Mouse (Mus musculus): ENCODE measurements around the gene Dnaic1.
A peak's percentile ranks its signal among the peaks of the same experiment; 100 is the strongest.

DNA sequence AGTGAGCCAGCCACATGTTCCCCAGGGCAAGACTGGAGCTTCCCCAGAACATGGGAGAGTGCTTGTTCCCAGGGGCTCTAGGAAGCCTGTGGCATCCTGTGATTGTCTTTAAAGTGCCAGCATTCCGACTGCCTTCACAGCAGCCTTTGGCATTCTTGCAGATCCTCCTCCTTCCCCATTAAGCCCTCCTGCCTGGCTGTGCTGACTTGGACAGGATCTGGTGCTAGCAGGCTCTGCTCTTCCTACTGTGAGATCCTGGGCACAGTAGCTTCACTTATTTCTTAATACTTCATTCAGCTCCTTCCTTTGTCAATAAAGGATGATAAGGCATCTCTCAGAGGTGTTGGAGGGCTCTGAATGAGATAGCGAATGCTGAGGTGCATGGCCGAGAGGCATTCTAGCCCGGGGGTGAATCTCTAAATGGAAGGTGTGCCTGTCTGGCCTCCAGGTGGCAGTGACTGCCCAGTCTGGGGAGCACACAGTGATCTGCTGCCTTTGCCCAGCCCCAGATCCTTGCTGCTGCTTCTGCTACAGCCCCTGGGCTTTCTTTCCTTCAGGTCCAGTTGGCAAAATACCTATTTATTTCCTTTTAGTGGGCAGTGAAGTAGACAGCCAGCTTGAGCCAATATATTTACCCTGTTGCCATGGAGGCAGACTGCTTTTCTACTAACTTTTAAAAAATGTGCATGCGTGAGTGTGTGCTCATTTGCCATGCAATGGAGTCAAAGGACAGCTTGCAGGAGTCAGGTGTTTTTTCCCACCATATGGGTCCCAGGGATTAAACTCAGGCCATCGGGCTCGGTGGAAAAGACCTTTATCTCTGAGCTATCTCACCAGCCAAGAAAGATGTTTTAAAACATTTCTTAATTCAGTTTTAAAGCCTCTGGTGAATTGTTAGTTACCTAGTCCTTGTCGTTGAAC lies 35.2 kb downstream of the Dnaic1 start:
- peak; percentile 25; the same call in 1 of the 2 replicates for TF ChIP-seq CTCF (IDR thresholded peaks at IDR 0.05; ENCODE audit: control insufficient read depth, insufficient read depth, insufficient replicate concordance, low read depth, low read length)
- TF ChIP-seq POLR2A (IDR thresholded peaks at IDR 0.05; ENCODE audit: control insufficient read depth, low read depth, low read length): no peak

Data from testis, adult 2 months (tissue).